Mouse (Mus musculus): Measurements from ENCODE around the gene Iscu. TPM values are rescaled to one million over a fixed set of nuclear protein-coding genes. Genes with fewer than 3 reads are reported as not detected.

The Iscu gene
- polyA plus RNA-seq, 1 experiment from 2014 or later: 109 TPM

- Histone ChIP-seq H3K9ac (replicated peaks) (no peak overlapping the region), H3K4me1 (ENCODE audit: insufficient read depth) (peaks cover 15% of the 10 kb centered on the region), H3K4me3 (ENCODE audit: low read depth, low read length) (no peak overlapping the region), H3K9me3 (ENCODE audit: low read length) (no peaks in the 10 kb centered on the region), H3K4me2 (ENCODE audit: low read depth, low read length) (peak overlapping the region; percentile 18; the same call in 1 of the 2 replicates), H3K27ac (ENCODE audit: low read depth) (0 out of 2 replicates have a peak overlapping the region, but pooled peaks have one; percentile 30), H3K27me3 (ENCODE audit: insufficient read depth, low read length) (no peaks in the 10 kb centered on the region), H3K36me3 (replicated peaks; ENCODE audit: insufficient read depth, low read length) (no peaks in the 10 kb centered on the region)
- 31% methylated on average over 19 of the region's 19 CpGs for WGBS (ENCODE audit: insufficient replicate concordance)
- ATAC-seq: 0 out of 2 replicates have a peak, but pooled peaks have one; percentile 16
- no peak for TF ChIP-seq CTCF (IDR thresholded peaks at IDR 0.05; ENCODE audit: low read depth)
- no peak for TF ChIP-seq EP300 (IDR thresholded peaks at IDR 0.05; ENCODE audit: low read depth)
- DNase-seq: no peak
Measured at GRCm38 (mm10) chr5:113797149-113797882, 24.8 kb downstream of the Iscu start.

- DNase-seq: no peak
- WGBS (ENCODE audit: insufficient replicate concordance): 52% methylated on average over 9 of the region's 9 CpGs
- Histone ChIP-seq H3K9me3 (ENCODE audit: low read length) (no peaks in the 10 kb centered on the region), H3K36me3 (replicated peaks; ENCODE audit: insufficient read depth, low read length) (no peaks in the 10 kb centered on the region), H3K4me2 (ENCODE audit: low read depth, low read length) (no peak overlapping the region), H3K27ac (ENCODE audit: low read depth) (no peak overlapping the region), H3K4me3 (ENCODE audit: low read depth, low read length) (no peak overlapping the region), H3K27me3 (ENCODE audit: insufficient read depth, low read length) (no peaks in the 10 kb centered on the region), H3K9ac (replicated peaks) (no peak overlapping the region), H3K4me1 (ENCODE audit: insufficient read depth) (peaks cover 16% of the 10 kb centered on the region)
- ATAC-seq: no peak
- TF ChIP-seq CTCF (IDR thresholded peaks at IDR 0.05; ENCODE audit: low read depth): no peak
- no peak for TF ChIP-seq EP300 (IDR thresholded peaks at IDR 0.05; ENCODE audit: low read depth)
Measured at GRCm38 (mm10) chr5:113798525-113798924, 26.0 kb downstream of the Iscu start.

- DNase-seq (no peak), ATAC-seq (no peak)
- H3K4me1 ChIP-seq (ENCODE audit: insufficient read depth): peaks cover 22% of the 10 kb centered on the region
- H3K4me3 ChIP-seq (ENCODE audit: low read depth, low read length): no peak overlapping the region
- WGBS (ENCODE audit: insufficient replicate concordance): 57% methylated on average over 5 of the region's 5 CpGs
- no peak overlapping the region for H3K9ac ChIP-seq (replicated peaks)
- H3K9me3 ChIP-seq (ENCODE audit: low read length): no peaks in the 10 kb centered on the region
- H3K27ac ChIP-seq (ENCODE audit: low read depth): no peak overlapping the region
- H3K27me3 ChIP-seq (ENCODE audit: insufficient read depth, low read length): no peaks in the 10 kb centered on the region
- peak overlapping the region; percentile 49; the same call in 1 of the 2 replicates for H3K4me2 ChIP-seq (ENCODE audit: low read depth, low read length)
- H3K36me3 ChIP-seq (replicated peaks; ENCODE audit: insufficient read depth, low read length): no peaks in the 10 kb centered on the region
- TF ChIP-seq CTCF (IDR thresholded peaks at IDR 0.05; ENCODE audit: low read depth): no peak
- TF ChIP-seq EP300 (IDR thresholded peaks at IDR 0.05; ENCODE audit: low read depth): no peak
Measured at GRCm38 (mm10) chr5:113799691-113800090, 27.1 kb downstream of the Iscu start.

DNA sequence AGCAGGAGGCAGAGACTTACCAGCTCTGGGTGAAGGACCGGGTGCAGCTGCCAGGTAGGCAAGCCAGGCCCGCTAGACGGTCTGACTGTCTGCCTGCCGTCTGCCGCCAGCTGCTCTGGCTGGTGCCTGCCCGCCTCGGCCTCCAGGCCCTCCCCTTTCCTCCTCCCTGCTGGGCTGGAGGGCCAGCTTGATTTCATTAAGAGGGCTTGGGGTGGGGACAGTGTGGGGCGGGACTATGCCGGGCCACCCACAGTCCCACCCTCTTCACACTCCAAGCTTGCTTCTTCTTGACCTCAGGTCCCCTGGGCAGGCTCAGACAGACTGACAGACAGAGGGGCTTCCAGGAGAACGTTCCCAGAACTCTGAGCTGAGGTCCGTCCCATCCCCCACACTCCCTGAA, 27.7 kb downstream of the Iscu start, which contains the start of gene Tmem119:
Tmem119 (minus strand) TSS at position 237 of the 400 bp plus-strand sequence.
- Histone ChIP-seq H3K4me2 (ENCODE audit: low read depth, low read length) (peak within 1 kb of the TSS; percentile 49), H3K9me3 (ENCODE audit: low read length) (no peaks in the 10 kb centered on the region), H3K9ac (replicated peaks) (no peak within 1 kb of the TSS), H3K27me3 (ENCODE audit: insufficient read depth, low read length) (no peaks in the 10 kb centered on the region), H3K4me3 (ENCODE audit: low read depth, low read length) (no peak within 1 kb of the TSS), H3K36me3 (replicated peaks; ENCODE audit: insufficient read depth, low read length) (no peaks in the 10 kb centered on the region), H3K4me1 (ENCODE audit: insufficient read depth) (peaks cover 22% of the 10 kb centered on the region), H3K27ac (ENCODE audit: low read depth) (no peak within 1 kb of the TSS)
- DNase-seq (peak; percentile 44), ATAC-seq (peak; percentile 37; the same call in 1 of the 2 replicates)
- no peak for TF ChIP-seq CTCF (IDR thresholded peaks at IDR 0.05; ENCODE audit: low read depth)
- TF ChIP-seq EP300 (IDR thresholded peaks at IDR 0.05; ENCODE audit: low read depth): no peak
- WGBS (ENCODE audit: insufficient replicate concordance): 3% methylated on average over 11 of the region's 11 CpGs

GRCm38 (mm10) chr5:113804395-113804966, 31.9 kb downstream of the Iscu start:
- no peak for TF ChIP-seq EP300 (IDR thresholded peaks at IDR 0.05; ENCODE audit: low read depth)
- TF ChIP-seq CTCF (IDR thresholded peaks at IDR 0.05; ENCODE audit: low read depth): peak; percentile 33; the same call in 1 of the 2 replicates
- Histone ChIP-seq H3K4me1 (ENCODE audit: insufficient read depth) (peaks cover 16% of the 10 kb centered on the region), H3K4me2 (ENCODE audit: low read depth, low read length) (no peak overlapping the region), H3K9me3 (ENCODE audit: low read length) (no peaks in the 10 kb centered on the region), H3K27me3 (ENCODE audit: insufficient read depth, low read length) (no peaks in the 10 kb centered on the region), H3K4me3 (ENCODE audit: low read depth, low read length) (no peak overlapping the region), H3K27ac (ENCODE audit: low read depth) (peak overlapping the region; percentile 52), H3K36me3 (replicated peaks; ENCODE audit: insufficient read depth, low read length) (no peaks in the 10 kb centered on the region), H3K9ac (replicated peaks) (peak overlapping the region; percentile 8; the same call in 1 of the 2 replicates)
- ATAC-seq: no peak
- no peak for DNase-seq
- 39% methylated on average over 7 of the region's 7 CpGs for WGBS (ENCODE audit: insufficient replicate concordance)

- Histone ChIP-seq H3K9me3 (ENCODE audit: low read length) (no peaks in the 10 kb centered on the region), H3K4me1 (ENCODE audit: insufficient read depth) (peaks cover 16% of the 10 kb centered on the region), H3K9ac (replicated peaks) (no peak overlapping the region), H3K27ac (ENCODE audit: low read depth) (peak overlapping the region; percentile 55; the same call in 1 of the 2 replicates), H3K4me2 (ENCODE audit: low read depth, low read length) (no peak overlapping the region), H3K27me3 (ENCODE audit: insufficient read depth, low read length) (no peaks in the 10 kb centered on the region), H3K4me3 (ENCODE audit: low read depth, low read length) (no peak overlapping the region), H3K36me3 (replicated peaks; ENCODE audit: insufficient read depth, low read length) (no peaks in the 10 kb centered on the region)
- TF ChIP-seq EP300 (IDR thresholded peaks at IDR 0.05; ENCODE audit: low read depth) (no peak), CTCF (IDR thresholded peaks at IDR 0.05; ENCODE audit: low read depth) (no peak)
- peak; percentile 27; the same call in 1 of the 2 replicates for ATAC-seq
- DNase-seq: no peak
- WGBS (ENCODE audit: insufficient replicate concordance): 72% methylated on average over 9 of the region's 9 CpGs
Measured at GRCm38 (mm10) chr5:113805301-113805700, 32.8 kb downstream of the Iscu start.

All from liver, postnatal 0 days (tissue).